31 mouse cellular contexts compared by ENCODE assay signal in genomic region chr15:79290340-79290739, GRCm38 (mm10). TPM values are rescaled to one million over a fixed set of nuclear protein-coding genes. Genes with fewer than 3 reads are reported as not detected.
DNase-seq lines count a peak whose midpoint lies in the region; ATAC-seq and TF ChIP-seq lines count a peak whose summit lies in the region.
"Had no signal": no experiment of that assay in that cellular context is flagged by ENCODE, and none has a peak within 500 bp of the region (broad histone marks: within the 10 kb centered on the region; RNA-seq: fewer than 3 reads in every experiment).

No protein-coding gene starts in this region.

- no peak for ATAC-seq in hindbrain, postnatal 0 days
- ATAC-seq in hindbrain, embryonic 12.5 days (ENCODE audit: low FRiP score): no peak
- no peak for ATAC-seq in liver, postnatal 0 days
- ATAC-seq: forebrain, embryonic 16.5 days; inflammation-experienced regulatory T-cells, adult 6 months; liver, embryonic 12.5 days had no signal

- H3K4me3 ChIP-seq in hindbrain, postnatal 0 days (ENCODE audit: low read length): no peak overlapping the region
- H3K4me3 ChIP-seq in hindbrain, embryonic 12.5 days: no peak overlapping the region
- no peak overlapping the region for H3K4me3 ChIP-seq in liver, postnatal 0 days (ENCODE audit: low read depth, low read length)
- H3K4me3 ChIP-seq: embryonic facial prominence, embryonic 13.5 days; forebrain, embryonic 10.5 days; heart, embryonic 15.5 days; limb, embryonic 13.5 days; liver, embryonic 12.5 days; neural tube, embryonic 13.5 days had no signal

- H3K9ac ChIP-seq in hindbrain, postnatal 0 days (replicated peaks; ENCODE audit: low read length): no peak overlapping the region
- H3K9ac ChIP-seq in hindbrain, embryonic 12.5 days: no peak overlapping the region
- no peak overlapping the region for H3K9ac ChIP-seq in liver, postnatal 0 days (replicated peaks)
- H3K9ac ChIP-seq: embryonic facial prominence, embryonic 13.5 days; heart, embryonic 15.5 days; hindbrain, embryonic 14.5 days; limb, embryonic 13.5 days; liver, embryonic 12.5 days; neural tube, embryonic 13.5 days had no signal

- DNase-seq in hindbrain, postnatal 0 days (ENCODE audit: low spot score): no peak
- no peak for DNase-seq in liver, postnatal 0 days
- DNase-seq in liver: no peak
- peak; percentile 34 for DNase-seq in thymus, postnatal 14 days
- DNase-seq in thymus, postnatal 36 days: no peak
- peak; percentile 17 for DNase-seq in brain, adult 2 months (ENCODE audit: low read depth, low spot score)
- no peak for DNase-seq in spleen, adult 12 weeks (ENCODE audit: low spot score)
- DNase-seq: adrenal gland, postnatal 25 days; cerebellum, adult 18-20 months; cerebellum, postnatal 10 days; heart, postnatal 4 days; kidney, adult 2 months; layer of hippocampus, adult 9-11 months; lung, adult 18-20 months; right cerebral cortex, postnatal 4 days had no signal

- no peak overlapping the region for H3K27ac ChIP-seq in hindbrain, postnatal 0 days
- no peak overlapping the region for H3K27ac ChIP-seq in hindbrain, embryonic 12.5 days
- no peak overlapping the region for H3K27ac ChIP-seq in liver, postnatal 0 days (ENCODE audit: low read depth)
- H3K27ac ChIP-seq: embryonic facial prominence, embryonic 13.5 days; forebrain, embryonic 10.5 days; heart, embryonic 15.5 days; hindbrain, embryonic 14.5 days; limb, embryonic 13.5 days; liver, embryonic 12.5 days; neural tube, embryonic 13.5 days had no signal

- H3K4me2 ChIP-seq in hindbrain, postnatal 0 days (ENCODE audit: low read depth, low read length): no peak overlapping the region
- no peak overlapping the region for H3K4me2 ChIP-seq in hindbrain, embryonic 12.5 days (replicated peaks)
- H3K4me2 ChIP-seq in liver, postnatal 0 days (ENCODE audit: low read depth, low read length): no peak overlapping the region
- H3K4me2 ChIP-seq: embryonic facial prominence, embryonic 13.5 days; heart, embryonic 15.5 days; hindbrain, embryonic 14.5 days; limb, embryonic 13.5 days; liver, embryonic 12.5 days; midbrain, embryonic 11.5 days; neural tube, embryonic 13.5 days had no signal

- 80% methylated on average over 3 of the region's 3 CpGs for WGBS in hindbrain, postnatal 0 days
- WGBS in hindbrain, embryonic 12.5 days: 82% methylated on average over 3 of the region's 3 CpGs
- WGBS in liver, postnatal 0 days (ENCODE audit: insufficient replicate concordance): 80% methylated on average over 3 of the region's 3 CpGs

- TF ChIP-seq CTCF in hindbrain, postnatal 0 days (IDR thresholded peaks at IDR 0.05; ENCODE audit: low read depth): peak; percentile 19; the same call in 1 of the 2 replicates
- peak; percentile 22; the same call in 1 of the 2 replicates for TF ChIP-seq CTCF in liver, postnatal 0 days (IDR thresholded peaks at IDR 0.05; ENCODE audit: low read depth)

- H3K36me3 ChIP-seq in hindbrain, postnatal 0 days (ENCODE audit: insufficient read depth, low read length): no peaks in the 10 kb centered on the region
- H3K36me3 ChIP-seq in hindbrain, embryonic 12.5 days: peaks cover 18% of the 10 kb centered on the region; the same call in 1 of the 2 replicates
- peaks cover 11% of the 10 kb centered on the region; the same call in 1 of the 2 replicates for H3K36me3 ChIP-seq in liver, postnatal 0 days (replicated peaks; ENCODE audit: insufficient read depth, low read length)
- H3K36me3 ChIP-seq: heart, embryonic 15.5 days had no signal

- H3K4me1 ChIP-seq in hindbrain, postnatal 0 days (ENCODE audit: insufficient read depth, low read length): no peaks in the 10 kb centered on the region
- H3K4me1 ChIP-seq in hindbrain, embryonic 12.5 days: no peaks in the 10 kb centered on the region
- H3K4me1 ChIP-seq in liver, postnatal 0 days (ENCODE audit: insufficient read depth): no peaks in the 10 kb centered on the region
- H3K4me1 ChIP-seq: embryonic facial prominence, embryonic 13.5 days; limb, embryonic 13.5 days; liver, embryonic 12.5 days; neural tube, embryonic 13.5 days had no signal

- H3K9me3 ChIP-seq in hindbrain, postnatal 0 days (ENCODE audit: low read length): no peaks in the 10 kb centered on the region
- no peaks in the 10 kb centered on the region for H3K9me3 ChIP-seq in hindbrain, embryonic 12.5 days (replicated peaks)
- H3K9me3 ChIP-seq in liver, postnatal 0 days (ENCODE audit: low read length): no peaks in the 10 kb centered on the region
- H3K9me3 ChIP-seq: embryonic facial prominence, embryonic 13.5 days; forebrain, embryonic 10.5 days; G1E; heart, embryonic 15.5 days; limb, embryonic 13.5 days; liver, embryonic 12.5 days; neural tube, embryonic 13.5 days had no signal

- no peaks in the 10 kb centered on the region for H3K27me3 ChIP-seq in hindbrain, postnatal 0 days (ENCODE audit: insufficient read depth, low read length)
- no peaks in the 10 kb centered on the region for H3K27me3 ChIP-seq in hindbrain, embryonic 12.5 days
- no peaks in the 10 kb centered on the region for H3K27me3 ChIP-seq in liver, postnatal 0 days (ENCODE audit: insufficient read depth, low read length)
- H3K27me3 ChIP-seq: embryonic facial prominence, embryonic 13.5 days; heart, embryonic 15.5 days; limb, embryonic 13.5 days; liver, embryonic 12.5 days; neural tube, embryonic 13.5 days had no signal

- no peak for TF ChIP-seq EP300 in liver, postnatal 0 days (IDR thresholded peaks at IDR 0.05; ENCODE audit: low read depth)

RNA-seq across cellular contexts. Expression of gene Baiap2l2, which starts 5.0 kb away (rescaled TPM):
- total RNA-seq in hindbrain, postnatal 0 days (2014; rRNA removed): 1.7 and 2.3 TPM in 2 replicates
- polyA plus RNA-seq in hindbrain, postnatal 0 days (2015; fragmentation: Nextera tagmentation; extraction: Ambion mirVana): 6.5 and 6.8 TPM in 2 replicates
- 0.92 and 4.1 TPM in 2 replicates for polyA plus RNA-seq in hindbrain, embryonic 12.5 days (2016; fragmentation: Nextera tagmentation; extraction: Ambion mirVana)
- polyA plus RNA-seq in liver, postnatal 0 days (2015; fragmentation: Nextera tagmentation; extraction: Ambion mirVana): 1.2 and 2.1 TPM in 2 replicates
- total RNA-seq: adrenal gland, postnatal 25 days; common myeloid progenitor, adult 5-6 weeks; G1E; megakaryocyte, adult 5-6 weeks had no signal
- polyA plus RNA-seq: G1E had no signal

RNA-seq across cellular contexts. Expression of gene Slc16a8, which starts 35.8 kb away (rescaled TPM):
- 1.0 and 2.0 TPM in 2 replicates for total RNA-seq in hindbrain, postnatal 0 days (2014; rRNA removed)
- polyA plus RNA-seq in hindbrain, postnatal 0 days (2015; fragmentation: Nextera tagmentation; extraction: Ambion mirVana): 3.1 and 3.7 TPM in 2 replicates
- polyA plus RNA-seq in hindbrain, embryonic 12.5 days (2016; fragmentation: Nextera tagmentation; extraction: Ambion mirVana): 0.36 and 0.66 TPM in 2 replicates
- not detected in 2 replicates for polyA plus RNA-seq in liver, postnatal 0 days (2015; fragmentation: Nextera tagmentation; extraction: Ambion mirVana)
- total RNA-seq: adrenal gland, postnatal 25 days; common myeloid progenitor, adult 5-6 weeks; G1E; left cerebral cortex, adult 18-20 months; megakaryocyte, adult 5-6 weeks had no signal
- polyA plus RNA-seq: forebrain, embryonic 10.5 days; G1E; inflammation-experienced regulatory T-cells, adult 6 months; liver, embryonic 12.5 days; testis, adult 2 months had no signal

RNA-seq across cellular contexts. Expression of gene Pla2g6, which starts 37.9 kb away (rescaled TPM):
- total RNA-seq in hindbrain, postnatal 0 days (2014; rRNA removed): 24.3 and 28.8 TPM in 2 replicates
- polyA plus RNA-seq in hindbrain, postnatal 0 days (2015; fragmentation: Nextera tagmentation; extraction: Ambion mirVana): 15.2 and 15.7 TPM in 2 replicates
- polyA plus RNA-seq in hindbrain, embryonic 12.5 days (2016; fragmentation: Nextera tagmentation; extraction: Ambion mirVana): 36.5 and 38.9 TPM in 2 replicates
- polyA plus RNA-seq in liver, postnatal 0 days (2015; fragmentation: Nextera tagmentation; extraction: Ambion mirVana): 18.5 and 18.8 TPM in 2 replicates

RNA-seq across cellular contexts. Expression of gene Maff, which starts 56.1 kb away (rescaled TPM):
- total RNA-seq in hindbrain, postnatal 0 days (2014; rRNA removed): 4.0 and 5.4 TPM in 2 replicates
- polyA plus RNA-seq in hindbrain, postnatal 0 days (2015; fragmentation: Nextera tagmentation; extraction: Ambion mirVana): 1.7 and 2.0 TPM in 2 replicates
- polyA plus RNA-seq in hindbrain, embryonic 12.5 days (2016; fragmentation: Nextera tagmentation; extraction: Ambion mirVana): 1.4 and 1.5 TPM in 2 replicates
- polyA plus RNA-seq in liver, postnatal 0 days (2015; fragmentation: Nextera tagmentation; extraction: Ambion mirVana): 0.94 and 1.1 TPM in 2 replicates

Comparison
In these comparisons a context has a peak if more than half of its experiments do, and no peak if none do; other contexts are left out.
1. DNase-seq: peak in thymus, postnatal 14 days (single experiment) and brain, adult 2 months (single experiment); none in hindbrain, postnatal 0 days (single experiment), liver, postnatal 0 days (single experiment), liver (single experiment), thymus, postnatal 36 days (0 of 2) and spleen, adult 12 weeks (single experiment).